Mouse (Mus musculus): Measurements from ENCODE around the gene Hebp2. TPM values are rescaled to one million over a fixed set of nuclear protein-coding genes. Genes with fewer than 3 reads are reported as not detected.

Hebp2 gene
- total RNA-seq, 2 experiments from 2014 or later, result 5.1 to 6.9 TPM

GRCm38 (mm10) chr10:18510663-18511062 lies 35.2 kb downstream of the Hebp2 start:
- no peak for DNase-seq

- DNase-seq, result peak; percentile 36
Observed at GRCm38 (mm10) chr10:18508586-18508985, 37.3 kb downstream of the Hebp2 start.

- no peak for DNase-seq
Observed at GRCm38 (mm10) chr10:18507869-18508473, 37.9 kb downstream of the Hebp2 start.

GRCm38 (mm10) chr10:18506501-18506946 lies 39.4 kb downstream of the Hebp2 start:
- DNase-seq, result no peak

- DNase-seq, result no peak
Observed at GRCm38 (mm10) chr10:18505690-18506089, 40.2 kb downstream of the Hebp2 start.

- DNase-seq, result no peak
Observed at GRCm38 (mm10) chr10:18501997-18502396, 43.9 kb downstream of the Hebp2 start.

DNA sequence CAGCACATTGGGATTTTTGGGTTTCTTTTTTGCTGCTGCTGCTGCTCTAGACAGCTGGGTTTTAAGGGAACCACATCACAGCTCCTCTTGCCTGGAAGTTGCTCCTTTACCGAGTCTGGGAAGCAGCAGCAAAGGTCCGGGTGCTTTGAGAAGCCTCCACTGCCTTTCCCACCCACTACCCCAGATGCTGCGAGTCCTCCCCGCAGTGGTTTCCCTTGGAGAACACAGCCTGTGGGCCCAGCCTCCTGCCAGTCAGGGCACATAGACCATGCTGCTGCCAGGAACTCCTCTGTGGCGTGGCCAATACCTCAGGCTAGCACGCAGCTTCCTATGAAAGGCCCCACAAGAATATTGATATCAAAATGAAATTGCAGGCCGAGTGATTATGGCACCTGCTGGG lies 48.8 kb downstream of the Hebp2 start:
- DNase-seq, result no peak

- no peak for DNase-seq
Observed at GRCm38 (mm10) chr10:18494249-18494648, 51.6 kb downstream of the Hebp2 start.

- no peak for DNase-seq
Observed at GRCm38 (mm10) chr10:18493010-18493894, 52.6 kb downstream of the Hebp2 start.

DNA sequence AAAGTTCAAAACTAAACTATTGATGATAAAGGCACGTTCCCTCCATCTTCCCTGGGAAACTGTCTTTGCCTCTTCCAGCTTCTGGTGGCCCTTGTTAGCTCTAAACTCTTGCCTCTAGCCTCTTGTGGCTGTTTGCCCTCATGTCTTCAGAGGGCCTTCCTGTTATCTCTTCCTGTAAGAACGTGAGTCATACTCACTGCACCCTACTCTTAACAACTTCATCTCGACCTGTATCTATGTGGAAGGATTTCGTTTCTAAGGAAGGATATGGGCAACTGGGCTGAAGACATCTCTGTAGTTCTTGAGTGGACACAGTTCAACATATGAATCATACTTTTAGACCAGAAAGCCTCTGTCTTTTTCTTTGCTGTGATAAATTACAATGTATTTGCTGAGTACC lies 53.9 kb downstream of the Hebp2 start:
- no peak for DNase-seq

- DNase-seq, result no peak
Observed at GRCm38 (mm10) chr10:18489936-18490335, 55.9 kb downstream of the Hebp2 start.

Other genes with a start within 250 kb of the Hebp2 start
- gene Nhsl1, start 227.1 kb downstream of the Hebp2 start, total RNA-seq (2021), result 1 to 10 TPM; 7.3 to 8.1 TPM
- 1 to 10 TPM; 4.9 to 6.6 TPM for gene Arfgef3, start 197.9 kb upstream of the Hebp2 start, total RNA-seq (2021)
- not detected for gene Gm4922, start 240.7 kb upstream of the Hebp2 start, total RNA-seq (2021)

All from adrenal gland, postnatal 10 days (tissue).